8 mouse cellular contexts compared by ENCODE assay signal in the genomic region with DNA sequence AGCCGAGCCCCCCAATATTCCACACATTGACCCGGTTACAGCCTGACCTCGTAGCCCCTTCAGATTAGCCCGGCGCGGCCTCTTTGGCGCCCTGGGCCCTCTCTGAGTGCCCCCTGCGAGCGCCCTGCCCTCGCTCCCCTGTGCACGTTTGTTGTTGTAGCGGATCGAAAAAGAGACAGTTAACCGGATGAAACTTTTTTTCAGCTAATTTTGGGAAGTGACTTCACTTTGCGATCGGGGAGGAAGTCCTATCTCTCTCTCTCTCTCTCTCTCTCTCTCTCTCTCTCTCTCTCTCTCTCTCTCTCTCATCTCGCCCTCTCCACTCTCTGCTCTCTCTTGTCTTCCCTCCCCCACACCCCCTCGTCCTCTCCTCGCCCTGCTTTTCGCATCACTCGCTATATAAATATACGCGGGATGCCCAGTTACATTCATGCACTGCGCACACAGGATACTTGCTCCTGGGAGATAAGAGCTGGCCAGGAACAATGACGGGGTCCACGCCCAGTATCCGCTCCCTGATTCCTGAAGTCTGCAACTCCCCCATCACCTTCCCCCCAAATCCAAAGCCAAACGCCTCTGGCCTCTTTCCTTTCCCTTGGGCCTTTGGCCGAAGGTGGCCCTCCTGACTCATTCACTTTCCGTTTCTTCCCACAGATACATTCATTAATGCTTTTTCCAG. TPM values are rescaled to one million over a fixed set of nuclear protein-coding genes. Genes with fewer than 3 reads are reported as not detected.
DNase-seq lines count a peak whose midpoint lies in the region; ATAC-seq lines count a peak whose summit lies in the region.

No protein-coding gene starts in this region.

- H3K9ac ChIP-seq in embryonic facial prominence, embryonic 15.5 days: peak overlapping the region; percentile 76
- H3K9ac ChIP-seq in limb, embryonic 13.5 days: peak overlapping the region; percentile 99
- peak overlapping the region; percentile 61 for H3K9ac ChIP-seq in midbrain, embryonic 14.5 days (replicated peaks; ENCODE audit: low read length)

- H3K4me1 ChIP-seq in embryonic facial prominence, embryonic 15.5 days: peaks cover 52% of the 10 kb centered on the region
- peaks cover 68% of the 10 kb centered on the region for H3K4me1 ChIP-seq in hindbrain, embryonic 10.5 days (replicated peaks)
- peaks cover 66% of the 10 kb centered on the region for H3K4me1 ChIP-seq in limb, embryonic 13.5 days
- H3K4me1 ChIP-seq in midbrain, embryonic 14.5 days (ENCODE audit: control insufficient read depth, insufficient read depth, low read length): peaks cover 35% of the 10 kb centered on the region

- H3K4me2 ChIP-seq in embryonic facial prominence, embryonic 15.5 days (replicated peaks): peak overlapping the region; percentile 90
- H3K4me2 ChIP-seq in limb, embryonic 13.5 days (replicated peaks): peak overlapping the region; percentile 79
- peak overlapping the region; percentile 98 for H3K4me2 ChIP-seq in midbrain, embryonic 14.5 days (ENCODE audit: low read length)

- peak overlapping the region; percentile 66 for H3K4me3 ChIP-seq in embryonic facial prominence, embryonic 15.5 days (replicated peaks)
- H3K4me3 ChIP-seq in hindbrain, embryonic 10.5 days: peak overlapping the region; percentile 76
- peak overlapping the region; percentile 91 for H3K4me3 ChIP-seq in limb, embryonic 13.5 days
- H3K4me3 ChIP-seq in midbrain, embryonic 14.5 days (replicated peaks; ENCODE audit: low read depth, low read length): peak overlapping the region; percentile 46

- H3K36me3 ChIP-seq in embryonic facial prominence, embryonic 15.5 days: no peaks in the 10 kb centered on the region
- no peaks in the 10 kb centered on the region for H3K36me3 ChIP-seq in hindbrain, embryonic 10.5 days
- H3K36me3 ChIP-seq in limb, embryonic 13.5 days: no peaks in the 10 kb centered on the region
- no peaks in the 10 kb centered on the region for H3K36me3 ChIP-seq in midbrain, embryonic 14.5 days (ENCODE audit: control insufficient read depth, insufficient read depth, low read length)

- WGBS in embryonic facial prominence, embryonic 15.5 days: 0% methylated on average over 30 of the region's 30 CpGs
- under 1% methylated on average over 30 of the region's 30 CpGs for WGBS in hindbrain, embryonic 10.5 days
- WGBS in limb, embryonic 13.5 days: 1% methylated on average over 30 of the region's 30 CpGs
- under 1% methylated on average over 30 of the region's 30 CpGs for WGBS in midbrain, embryonic 14.5 days

- H3K27me3 ChIP-seq in embryonic facial prominence, embryonic 15.5 days: peaks cover 52% of the 10 kb centered on the region
- H3K27me3 ChIP-seq in hindbrain, embryonic 10.5 days (ENCODE audit: insufficient read depth, poor library complexity, severe bottlenecking): peaks cover 93% of the 10 kb centered on the region
- peaks cover 10% of the 10 kb centered on the region for H3K27me3 ChIP-seq in limb, embryonic 13.5 days
- peaks cover 74% of the 10 kb centered on the region for H3K27me3 ChIP-seq in midbrain, embryonic 14.5 days (ENCODE audit: control insufficient read depth, insufficient read depth, low read length)

- H3K27ac ChIP-seq in embryonic facial prominence, embryonic 15.5 days (replicated peaks): peak overlapping the region; percentile 82
- H3K27ac ChIP-seq in hindbrain, embryonic 10.5 days: peak overlapping the region; percentile 90
- peak overlapping the region; percentile 96 for H3K27ac ChIP-seq in limb, embryonic 13.5 days
- H3K27ac ChIP-seq in midbrain, embryonic 14.5 days (replicated peaks; ENCODE audit: low read depth, low read length): no peak overlapping the region

- ATAC-seq in embryonic facial prominence, embryonic 15.5 days (ENCODE audit: insufficient number of reproducible peaks, low FRiP score, low TSS enrichment, low read depth): no peak
- no peak for ATAC-seq in limb, embryonic 13.5 days (ENCODE audit: low FRiP score, low read depth)
- ATAC-seq in midbrain, embryonic 14.5 days (ENCODE audit: low FRiP score, low TSS enrichment): no peak

- no peaks in the 10 kb centered on the region for H3K9me3 ChIP-seq in embryonic facial prominence, embryonic 15.5 days (replicated peaks)
- H3K9me3 ChIP-seq in hindbrain, embryonic 10.5 days: no peaks in the 10 kb centered on the region
- H3K9me3 ChIP-seq in limb, embryonic 13.5 days: no peaks in the 10 kb centered on the region
- H3K9me3 ChIP-seq in midbrain, embryonic 14.5 days (ENCODE audit: control insufficient read depth, low read length): no peaks in the 10 kb centered on the region

- peak; percentile 29 for DNase-seq in gastrocnemius, postnatal 10 days
- DNase-seq in gastrocnemius, adult 18-20 months (ENCODE audit: low spot score): no peak
- DNase-seq in hindbrain, embryonic 10.5 days (ENCODE audit: low spot score): peak; percentile 57
- DNase-seq in midbrain, embryonic 14.5 days: peak; percentile 45
- DNase-seq in thymus, postnatal 4 days: peak; percentile 54
- DNase-seq in frontal cortex, postnatal 10 days (ENCODE audit: low spot score in 2 of 2): no peak

RNA-seq across cellular contexts. Expression of a gene that starts 1.3 kb away (rescaled TPM):
- total RNA-seq in gastrocnemius, postnatal 10 days (2021): 10 to 100 TPM; 17.2 to 19.9 TPM
- total RNA-seq in gastrocnemius, adult 18-20 months (2021): 1 to 10 TPM; 5.3 to 7.2 TPM
- polyA plus RNA-seq in embryonic facial prominence, embryonic 15.5 days (2015; fragmentation: Nextera tagmentation; extraction: Ambion mirVana): 18.2 and 18.7 TPM in 2 replicates
- 23.1 and 26.2 TPM in 2 replicates for polyA plus RNA-seq in hindbrain, embryonic 10.5 days (2016; fragmentation: Nextera tagmentation; extraction: Ambion mirVana)
- polyA plus RNA-seq in limb, embryonic 13.5 days (2015; fragmentation: Nextera tagmentation; extraction: Ambion mirVana): 34.3 and 37.9 TPM in 2 replicates
- polyA plus RNA-seq in midbrain, embryonic 14.5 days (2014; fragmentation: Nextera tagmentation; extraction: Ambion mirVana): 4.0 and 7.9 TPM in 2 replicates

Comparison
In these comparisons a context has a peak if more than half of its experiments do, and no peak if none do; other contexts are left out.
1. DNase-seq: peak in gastrocnemius, postnatal 10 days (single experiment), hindbrain, embryonic 10.5 days (single experiment), midbrain, embryonic 14.5 days (single experiment) and thymus, postnatal 4 days (single experiment); none in gastrocnemius, adult 18-20 months (single experiment) and frontal cortex, postnatal 10 days (0 of 2).
2. Peak in every context shown above with its lines, with median percentiles within 50 percentile points of each other: H3K4me2 ChIP-seq, H3K4me3 ChIP-seq and H3K9ac ChIP-seq.